9 mouse cellular contexts compared by ENCODE assay signal in genomic region chr8:47764480-47764879, GRCm38 (mm10). TPM values are rescaled to one million over a fixed set of nuclear protein-coding genes. Genes with fewer than 3 reads are reported as not detected.
DNase-seq lines count a peak whose midpoint lies in the region; ATAC-seq lines count a peak whose summit lies in the region.
"Had no signal": no experiment of that assay in that cellular context is flagged by ENCODE, and none has a peak within 500 bp of the region (broad histone marks: within the 10 kb centered on the region; RNA-seq: fewer than 3 reads in every experiment).

No protein-coding gene starts in this region.

- peak overlapping the region; percentile 38; the same call in 1 of the 2 replicates for H3K4me2 ChIP-seq in heart, embryonic 16.5 days (ENCODE audit: low read depth, low read length)

- H3K36me3 ChIP-seq in heart, embryonic 16.5 days (ENCODE audit: control insufficient read depth, insufficient read depth) = no peaks in the 10 kb centered on the region

- H3K4me1 ChIP-seq in heart, embryonic 16.5 days (ENCODE audit: control insufficient read depth, insufficient read depth, low read length) = 0 out of 2 replicates have a peak, but pooled peaks cover 4% of the 10 kb centered on the region

- peak; percentile 6 to 9 for DNase-seq in cerebellum, adult 18-20 months
- DNase-seq in cerebellum, adult 11-12 months = no peak
- DNase-seq in adrenal gland, postnatal 14 days = peak; percentile 56
- DNase-seq in kidney, postnatal 10 days = peak; percentile 70
- DNase-seq in retina, postnatal 1 day = peak; percentile 80
- DNase-seq in thymus, postnatal 36 days = no peak

- no peak overlapping the region for H3K9ac ChIP-seq in heart, embryonic 16.5 days (ENCODE audit: low read length)

- ATAC-seq in heart, embryonic 16.5 days (replicated peaks; ENCODE audit: extremely low read depth, insufficient read depth, low FRiP score) = no peak
- ATAC-seq in erythroblast, adult 5-6 weeks (replicated peaks; ENCODE audit: low FRiP score, poor library complexity, severe bottlenecking) = no peak

- H3K4me3 ChIP-seq in heart, embryonic 16.5 days (ENCODE audit: low read length) = no peak overlapping the region

- WGBS in heart, embryonic 16.5 days = 48% methylated on average over 15 of the region's 15 CpGs

- no peaks in the 10 kb centered on the region for H3K27me3 ChIP-seq in heart, embryonic 16.5 days (ENCODE audit: control insufficient read depth, insufficient read depth, low read length)

- H3K9me3 ChIP-seq in heart, embryonic 16.5 days (replicated peaks; ENCODE audit: control insufficient read depth, low read length) = no peaks in the 10 kb centered on the region

- no peak overlapping the region for H3K27ac ChIP-seq in heart, embryonic 16.5 days (ENCODE audit: low read length)

RNA-seq across cellular contexts. Expression of gene Cdkn2aip, which starts 50.7 kb away (rescaled TPM):
- 12.7 and 14.0 TPM in 2 replicates for total RNA-seq in adrenal gland, postnatal 14 days (2021)
- polyA plus RNA-seq in heart, embryonic 16.5 days (2015; fragmentation: Nextera tagmentation; extraction: Ambion mirVana) = 15.5 and 17.2 TPM in 2 replicates
- total RNA-seq in erythroblast, adult 5-6 weeks (2015; ENCODE audit: low replicate concordance) = 4.8 and 6.7 TPM in 2 replicates
- 10.6 and 12.1 TPM in 2 replicates for total RNA-seq in erythroblast, adult 5-6 weeks (2017; ENCODE audit: low replicate concordance)

RNA-seq across cellular contexts. Expression of gene Cldn24, which starts 57.5 kb away (rescaled TPM):
- not detected in 2 replicates for total RNA-seq in adrenal gland, postnatal 14 days (2021)
- not detected in 2 replicates for polyA plus RNA-seq in heart, embryonic 16.5 days (2015; fragmentation: Nextera tagmentation; extraction: Ambion mirVana)
- not detected in 2 replicates for total RNA-seq in erythroblast, adult 5-6 weeks (2015; ENCODE audit: low replicate concordance)
- not detected in 2 replicates for total RNA-seq in erythroblast, adult 5-6 weeks (2017; ENCODE audit: low replicate concordance)
- total RNA-seq: layer of hippocampus, postnatal 14 days had no signal

RNA-seq across cellular contexts. Expression of gene Cldn22, which starts 59.8 kb away (rescaled TPM):
- 0.53 and 0.59 TPM in 2 replicates for total RNA-seq in adrenal gland, postnatal 14 days (2021)
- polyA plus RNA-seq in heart, embryonic 16.5 days (2015; fragmentation: Nextera tagmentation; extraction: Ambion mirVana) = not detected in 2 replicates
- not detected in 2 replicates for total RNA-seq in erythroblast, adult 5-6 weeks (2015; ENCODE audit: low replicate concordance)
- total RNA-seq in erythroblast, adult 5-6 weeks (2017; ENCODE audit: low replicate concordance) = not detected in 2 replicates

Comparison
In these comparisons a context has a peak if more than half of its experiments do, and no peak if none do; other contexts are left out.
1. DNase-seq: peak in cerebellum, adult 18-20 months (2 of 2), adrenal gland, postnatal 14 days (single experiment), kidney, postnatal 10 days (single experiment) and retina, postnatal 1 day (single experiment); none in cerebellum, adult 11-12 months (single experiment) and thymus, postnatal 36 days (0 of 2).